Mouse (Mus musculus): ENCODE data around the gene Hmbs. TPM values are rescaled to one million over a fixed set of nuclear protein-coding genes. Genes with fewer than 3 reads are reported as not detected.
A peak's percentile ranks its signal among the peaks of the same experiment; 100 is the strongest.

The Hmbs gene
- polyA plus RNA-seq, 1 experiment from 2014 or later: 175 TPM

GRCm38 (mm10) chr9:44292490-44292889, 51.5 kb downstream of the Hmbs start:
- Histone ChIP-seq H3K27ac (replicated peaks) (no peak overlapping the region), H3K27me3 (replicated peaks; ENCODE audit: low read depth, poor library complexity, severe bottlenecking) (peaks cover 29% of the 10 kb centered on the region), H3K36me3 (replicated peaks) (peaks cover 73% of the 10 kb centered on the region), H3K9me3 (no peaks in the 10 kb centered on the region), H3K4me3 (no peak overlapping the region), H3K4me1 (peaks cover 18% of the 10 kb centered on the region)
- WGBS: 67% methylated on average over 3 of the region's 3 CpGs
- DNase-seq (ENCODE audit: low spot score): peak; percentile 38

GRCm38 (mm10) chr9:44288959-44289291, 55.1 kb downstream of the Hmbs start:
- peaks cover 55% of the 10 kb centered on the region for H3K27me3 ChIP-seq (replicated peaks; ENCODE audit: low read depth, poor library complexity, severe bottlenecking)
- H3K4me3 ChIP-seq: peak overlapping the region; percentile 81; the same call in 1 of the 2 replicates
- peaks cover 39% of the 10 kb centered on the region for H3K36me3 ChIP-seq (replicated peaks)
- peak; percentile 27 for DNase-seq (ENCODE audit: low spot score)
- no peaks in the 10 kb centered on the region for H3K9me3 ChIP-seq
- WGBS: 6% methylated on average over 11 of the region's 11 CpGs
- no peak overlapping the region; the same call in 1 of the 2 replicates for H3K27ac ChIP-seq (replicated peaks)
- peaks cover 31% of the 10 kb centered on the region for H3K4me1 ChIP-seq

GRCm38 (mm10) chr9:44288076-44288958, 55.7 kb downstream of the Hmbs start, which contains the start of gene Abcg4:
Gene Abcg4 (minus strand): TSS chr9:44288615.
- Histone ChIP-seq H3K36me3 (replicated peaks) (peaks cover 33% of the 10 kb centered on the region), H3K4me3 (peak within 1 kb of the TSS; percentile 81), H3K4me1 (peaks cover 31% of the 10 kb centered on the region), H3K27ac (replicated peaks) (peak within 1 kb of the TSS; percentile 81), H3K27me3 (replicated peaks; ENCODE audit: low read depth, poor library complexity, severe bottlenecking) (peaks cover 55% of the 10 kb centered on the region), H3K9me3 (no peaks in the 10 kb centered on the region)
- WGBS: 1% methylated on average over 38 of the region's 38 CpGs
- DNase-seq (ENCODE audit: low spot score): peak; percentile 55

- H3K27me3 ChIP-seq (replicated peaks; ENCODE audit: low read depth, poor library complexity, severe bottlenecking): peaks cover 55% of the 10 kb centered on the region
Observed at GRCm38 (mm10) chr9:44287401-44288075, 56.5 kb downstream of the Hmbs start.

GRCm38 (mm10) chr9:44287003-44287400, 57.0 kb downstream of the Hmbs start:
- Histone ChIP-seq H3K9me3 (no peaks in the 10 kb centered on the region), H3K4me1 (peaks cover 31% of the 10 kb centered on the region), H3K27me3 (replicated peaks; ENCODE audit: low read depth, poor library complexity, severe bottlenecking) (peaks cover 55% of the 10 kb centered on the region), H3K27ac (replicated peaks) (peak overlapping the region; percentile 81), H3K36me3 (replicated peaks) (peaks cover 21% of the 10 kb centered on the region), H3K4me3 (peak overlapping the region; percentile 81)
- 6% methylated on average over 11 of the region's 11 CpGs for WGBS
- peak; percentile 18 for DNase-seq (ENCODE audit: low spot score)

More at GRCm38 (mm10) chr9:44287401-44288075, 56.5 kb downstream of the Hmbs start:
- peak; percentile 59 for DNase-seq (ENCODE audit: low spot score)
- peak overlapping the region; percentile 81 for H3K4me3 ChIP-seq
- peaks cover 31% of the 10 kb centered on the region for H3K4me1 ChIP-seq
- peaks cover 26% of the 10 kb centered on the region for H3K36me3 ChIP-seq (replicated peaks)
- H3K9me3 ChIP-seq: no peaks in the 10 kb centered on the region
- under 1% methylated on average over 47 of the region's 47 CpGs for WGBS
- H3K27ac ChIP-seq (replicated peaks): peak overlapping the region; percentile 81

Small RNA genes within 50 kb of the gene (microRNA-seq; reads per million reads assigned to microRNA genes)
- not detected for gene Gm44335

Other genes starting within 250 kb of the Hmbs start
- gene Mfrp, start 242.5 kb downstream of the Hmbs start, polyA plus RNA-seq (2016; fragmentation: Nextera tagmentation; extraction: Ambion mirVana): 0.09 and 0.12 TPM in 2 replicates
- gene C1qtnf5, start 237.0 kb downstream of the Hmbs start, polyA plus RNA-seq (2016; fragmentation: Nextera tagmentation; extraction: Ambion mirVana): 0.27 and 0.75 TPM in 2 replicates
- gene Gm49380, start 230.7 kb downstream of the Hmbs start, polyA plus RNA-seq (2016; fragmentation: Nextera tagmentation; extraction: Ambion mirVana): 0.31 and 0.49 TPM in 2 replicates
- 80.1 and 80.9 TPM in 2 replicates for gene Rnf26, start 230.7 kb downstream of the Hmbs start, polyA plus RNA-seq (2016; fragmentation: Nextera tagmentation; extraction: Ambion mirVana)
- 11.2 and 12.3 TPM in 2 replicates for gene Mcam, start 209.8 kb downstream of the Hmbs start, polyA plus RNA-seq (2016; fragmentation: Nextera tagmentation; extraction: Ambion mirVana)
- gene Cbl, start 110.2 kb downstream of the Hmbs start, polyA plus RNA-seq (2016; fragmentation: Nextera tagmentation; extraction: Ambion mirVana): 25.4 and 25.5 TPM in 2 replicates
- gene Ccdc153, start 103.6 kb downstream of the Hmbs start, polyA plus RNA-seq (2016; fragmentation: Nextera tagmentation; extraction: Ambion mirVana): not detected in 2 replicates
- 0.09 TPM in 1 of 2 replicates, not detected in the other for gene Pdzd3, start 92.8 kb downstream of the Hmbs start, polyA plus RNA-seq (2016; fragmentation: Nextera tagmentation; extraction: Ambion mirVana)
- 1.9 and 2.4 TPM in 2 replicates for gene Nlrx1, start 75.6 kb downstream of the Hmbs start, polyA plus RNA-seq (2016; fragmentation: Nextera tagmentation; extraction: Ambion mirVana)
- 2.6 and 3.1 TPM in 2 replicates for gene Abcg4, start 55.6 kb downstream of the Hmbs start, polyA plus RNA-seq (2016; fragmentation: Nextera tagmentation; extraction: Ambion mirVana)
- gene Hinfp, start 38.6 kb downstream of the Hmbs start, polyA plus RNA-seq (2016; fragmentation: Nextera tagmentation; extraction: Ambion mirVana): 29.6 and 31.4 TPM in 2 replicates
- gene C2cd2l, start 23.9 kb downstream of the Hmbs start, polyA plus RNA-seq (2016; fragmentation: Nextera tagmentation; extraction: Ambion mirVana): 6.8 and 7.8 TPM in 2 replicates
- gene Dpagt1, start 18.2 kb downstream of the Hmbs start, polyA plus RNA-seq (2016; fragmentation: Nextera tagmentation; extraction: Ambion mirVana): 53.8 and 53.9 TPM in 2 replicates
- 601 and 615 TPM in 2 replicates for gene H2afx, start 9.5 kb downstream of the Hmbs start, polyA plus RNA-seq (2016; fragmentation: Nextera tagmentation; extraction: Ambion mirVana)
- 30.7 and 30.9 TPM in 2 replicates for gene Vps11, start 17.4 kb upstream of the Hmbs start, polyA plus RNA-seq (2016; fragmentation: Nextera tagmentation; extraction: Ambion mirVana)
- 43.8 and 46.7 TPM in 2 replicates for gene Hyou1, start 35.3 kb upstream of the Hmbs start, polyA plus RNA-seq (2016; fragmentation: Nextera tagmentation; extraction: Ambion mirVana)
- gene Slc37a4, start 52.6 kb upstream of the Hmbs start, polyA plus RNA-seq (2016; fragmentation: Nextera tagmentation; extraction: Ambion mirVana): 13.4 and 16.1 TPM in 2 replicates
- 2,417 and 2,419 TPM in 2 replicates for gene Rps25, start 62.9 kb upstream of the Hmbs start, polyA plus RNA-seq (2016; fragmentation: Nextera tagmentation; extraction: Ambion mirVana)
- gene Trappc4, start 63.4 kb upstream of the Hmbs start, polyA plus RNA-seq (2016; fragmentation: Nextera tagmentation; extraction: Ambion mirVana): 178 and 179 TPM in 2 replicates
- gene Ccdc84, start 74.3 kb upstream of the Hmbs start, polyA plus RNA-seq (2016; fragmentation: Nextera tagmentation; extraction: Ambion mirVana): 21.6 and 28.4 TPM in 2 replicates
- gene Foxr1, start 96.9 kb upstream of the Hmbs start, polyA plus RNA-seq (2016; fragmentation: Nextera tagmentation; extraction: Ambion mirVana): not detected in 2 replicates
- 0.41 and 0.59 TPM in 2 replicates for gene Upk2, start 110.7 kb upstream of the Hmbs start, polyA plus RNA-seq (2016; fragmentation: Nextera tagmentation; extraction: Ambion mirVana)
- gene Bcl9l, start 138.6 kb upstream of the Hmbs start, polyA plus RNA-seq (2016; fragmentation: Nextera tagmentation; extraction: Ambion mirVana): 7.4 and 7.7 TPM in 2 replicates
- gene Cxcr5, start 217.6 kb upstream of the Hmbs start, polyA plus RNA-seq (2016; fragmentation: Nextera tagmentation; extraction: Ambion mirVana): not detected in 2 replicates